Mouse (Mus musculus): Measurements from ENCODE around the gene Hic1.

GRCm38 (mm10) chr11:75166193-75166842 is 3.0 kb downstream of the Hic1 start:
- TF ChIP-seq CTCF (IDR thresholded peaks at IDR 0.05; ENCODE audit: control insufficient read depth, insufficient read depth, insufficient read length) (no peak), CEBPB (IDR thresholded peaks at IDR 0.05; ENCODE audit: low read depth) (no peak)

Measured in C2C12 (cell line).